Mouse (Mus musculus): Measurements from ENCODE around the gene Bcl2. TPM values are rescaled to one million over a fixed set of nuclear protein-coding genes. Genes with fewer than 3 reads are reported as not detected.

Bcl2 gene
- polyA plus RNA-seq, 1 experiment from 2014 or later, result 17.8 TPM

DNA sequence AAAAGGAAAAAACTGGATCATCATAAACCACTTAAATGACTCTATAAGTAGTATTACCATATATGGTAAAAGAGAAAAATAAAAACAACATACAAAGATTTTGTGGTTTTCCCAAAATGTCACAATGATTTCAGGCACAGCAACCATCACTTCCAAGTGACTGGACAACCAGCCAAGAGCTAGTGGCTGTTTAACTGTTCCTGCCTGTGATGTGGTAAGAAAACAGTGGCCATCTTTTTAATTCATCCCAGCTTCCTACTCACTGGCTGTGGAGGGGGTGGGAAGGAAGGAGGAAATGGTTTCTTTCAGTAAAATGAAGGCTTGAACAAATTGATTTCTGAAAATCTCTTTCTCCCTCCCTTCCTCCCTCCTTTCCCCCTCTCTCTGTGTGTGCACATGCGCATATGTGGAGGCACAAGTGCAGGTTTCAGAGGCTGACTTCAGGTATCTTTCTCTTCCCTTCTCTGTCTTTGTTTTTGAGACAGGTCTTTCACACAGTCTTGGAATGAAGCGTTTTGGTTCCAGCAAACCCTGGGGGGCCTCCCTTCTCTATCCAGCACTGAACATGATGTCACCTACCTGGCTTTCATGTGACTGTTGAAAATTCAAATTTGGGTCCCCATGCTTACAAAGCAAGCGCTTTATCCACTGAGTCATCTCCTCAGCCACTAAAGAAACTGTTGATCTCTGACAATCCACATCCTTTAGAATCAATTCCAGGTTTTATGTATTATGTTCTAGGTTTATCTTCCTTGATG lies 93.7 kb downstream of the Bcl2 start:
- WGBS, result 83% methylated on average over 3 of the region's 3 CpGs
- Histone ChIP-seq H3K27me3 (ENCODE audit: control insufficient read depth, insufficient read depth, low read length) (no peaks in the 10 kb centered on the region), H3K36me3 (ENCODE audit: control insufficient read depth, insufficient read depth, low read length) (no peaks in the 10 kb centered on the region), H3K9ac (ENCODE audit: low read length) (no peak overlapping the region), H3K4me1 (ENCODE audit: control insufficient read depth, insufficient read depth, low read length) (peaks cover 3% of the 10 kb centered on the region; the same call in 1 of the 2 replicates), H3K9me3 (replicated peaks; ENCODE audit: control insufficient read depth, low read length) (no peaks in the 10 kb centered on the region), H3K4me3 (replicated peaks; ENCODE audit: low read length) (no peak overlapping the region), H3K4me2 (ENCODE audit: low read depth, low read length) (no peak overlapping the region), H3K27ac (ENCODE audit: low read length) (no peak overlapping the region)
- ATAC-seq (ENCODE audit: insufficient read depth, low FRiP score), result no peak

DNA sequence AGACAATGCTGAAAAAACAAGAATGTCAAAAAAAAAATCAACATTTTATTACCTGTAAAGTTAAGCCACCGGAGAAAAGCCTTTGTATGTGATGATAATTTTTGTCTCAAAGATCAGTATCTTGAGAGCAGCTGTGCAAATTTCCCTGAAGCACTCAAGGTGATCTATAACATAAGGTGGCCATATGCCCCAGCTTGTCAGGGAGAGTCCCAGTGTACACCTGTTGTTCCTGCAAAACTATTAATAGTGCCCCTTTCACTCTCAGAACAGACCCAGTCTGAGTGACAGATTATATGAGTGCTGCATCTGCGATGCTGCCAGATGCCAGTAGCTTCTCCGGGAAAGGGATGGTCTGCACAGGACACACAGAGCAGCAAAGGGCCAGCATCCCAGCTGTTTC lies 95.3 kb downstream of the Bcl2 start:
- Histone ChIP-seq H3K4me3 (replicated peaks; ENCODE audit: low read length) (no peak overlapping the region), H3K36me3 (ENCODE audit: control insufficient read depth, insufficient read depth, low read length) (no peaks in the 10 kb centered on the region), H3K27ac (ENCODE audit: low read length) (no peak overlapping the region), H3K9ac (ENCODE audit: low read length) (no peak overlapping the region), H3K9me3 (replicated peaks; ENCODE audit: control insufficient read depth, low read length) (no peaks in the 10 kb centered on the region), H3K27me3 (ENCODE audit: control insufficient read depth, insufficient read depth, low read length) (no peaks in the 10 kb centered on the region), H3K4me2 (ENCODE audit: low read depth, low read length) (no peak overlapping the region), H3K4me1 (ENCODE audit: control insufficient read depth, insufficient read depth, low read length) (no peaks in the 10 kb centered on the region)
- 64% methylated on average over 3 of the region's 3 CpGs for WGBS
- no peak for ATAC-seq (ENCODE audit: insufficient read depth, low FRiP score)

DNA sequence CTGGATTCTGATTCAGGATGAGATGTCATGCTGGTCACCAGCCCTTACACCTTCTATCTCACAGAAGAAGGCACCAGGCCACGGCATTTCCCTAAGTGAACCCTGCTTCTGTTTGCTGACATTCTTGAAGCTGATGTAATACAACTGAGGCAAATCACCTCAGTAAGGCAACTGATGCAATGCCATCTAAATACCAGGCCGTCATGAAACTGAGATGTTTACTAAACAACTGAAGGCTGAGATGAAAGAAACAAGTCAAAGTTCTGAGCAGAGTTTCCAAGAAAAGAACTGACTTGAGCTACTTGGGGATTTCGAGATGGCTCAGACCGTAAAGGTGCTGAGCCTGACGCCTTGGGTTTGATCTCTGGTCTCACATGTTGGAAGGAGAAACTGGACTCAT lies 97.1 kb downstream of the Bcl2 start:
- Histone ChIP-seq H3K4me2 (ENCODE audit: low read depth, low read length) (no peak overlapping the region), H3K4me3 (replicated peaks; ENCODE audit: low read length) (no peak overlapping the region), H3K27me3 (ENCODE audit: control insufficient read depth, insufficient read depth, low read length) (no peaks in the 10 kb centered on the region), H3K27ac (ENCODE audit: low read length) (no peak overlapping the region), H3K9ac (ENCODE audit: low read length) (no peak overlapping the region), H3K4me1 (ENCODE audit: control insufficient read depth, insufficient read depth, low read length) (no peaks in the 10 kb centered on the region), H3K9me3 (replicated peaks; ENCODE audit: control insufficient read depth, low read length) (no peaks in the 10 kb centered on the region), H3K36me3 (ENCODE audit: control insufficient read depth, insufficient read depth, low read length) (no peaks in the 10 kb centered on the region)
- 78% methylated on average over 5 of the region's 5 CpGs for WGBS
- ATAC-seq (ENCODE audit: insufficient read depth, low FRiP score), result no peak

DNA sequence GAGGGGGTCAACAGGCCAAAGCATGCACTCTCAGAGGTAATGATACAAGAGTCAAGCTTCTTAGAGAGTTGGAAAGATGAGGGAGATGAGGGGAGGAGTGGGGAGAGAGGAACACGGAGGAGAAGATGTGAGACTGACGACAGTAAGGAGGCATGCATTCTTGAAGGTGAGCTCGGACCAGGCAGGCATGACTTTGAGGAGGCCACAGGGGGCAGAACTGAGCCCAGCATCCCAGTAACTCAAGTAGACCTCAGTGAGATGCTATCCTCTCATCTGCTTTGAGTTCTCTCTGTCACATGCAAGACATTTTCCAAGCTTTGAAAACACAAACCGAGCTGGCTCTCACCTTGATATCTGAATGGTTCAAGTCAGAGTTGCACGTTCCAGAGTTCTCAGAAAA lies 100.7 kb downstream of the Bcl2 start:
- Histone ChIP-seq H3K9ac (ENCODE audit: low read length) (no peak overlapping the region), H3K4me3 (replicated peaks; ENCODE audit: low read length) (no peak overlapping the region), H3K27me3 (ENCODE audit: control insufficient read depth, insufficient read depth, low read length) (no peaks in the 10 kb centered on the region), H3K9me3 (replicated peaks; ENCODE audit: control insufficient read depth, low read length) (no peaks in the 10 kb centered on the region), H3K4me2 (ENCODE audit: low read depth, low read length) (no peak overlapping the region), H3K36me3 (ENCODE audit: control insufficient read depth, insufficient read depth, low read length) (no peaks in the 10 kb centered on the region), H3K27ac (ENCODE audit: low read length) (no peak overlapping the region), H3K4me1 (ENCODE audit: control insufficient read depth, insufficient read depth, low read length) (no peaks in the 10 kb centered on the region; the same call in 1 of the 2 replicates)
- WGBS, result 72% methylated on average over 5 of the region's 5 CpGs
- ATAC-seq (ENCODE audit: insufficient read depth, low FRiP score), result no peak

DNA sequence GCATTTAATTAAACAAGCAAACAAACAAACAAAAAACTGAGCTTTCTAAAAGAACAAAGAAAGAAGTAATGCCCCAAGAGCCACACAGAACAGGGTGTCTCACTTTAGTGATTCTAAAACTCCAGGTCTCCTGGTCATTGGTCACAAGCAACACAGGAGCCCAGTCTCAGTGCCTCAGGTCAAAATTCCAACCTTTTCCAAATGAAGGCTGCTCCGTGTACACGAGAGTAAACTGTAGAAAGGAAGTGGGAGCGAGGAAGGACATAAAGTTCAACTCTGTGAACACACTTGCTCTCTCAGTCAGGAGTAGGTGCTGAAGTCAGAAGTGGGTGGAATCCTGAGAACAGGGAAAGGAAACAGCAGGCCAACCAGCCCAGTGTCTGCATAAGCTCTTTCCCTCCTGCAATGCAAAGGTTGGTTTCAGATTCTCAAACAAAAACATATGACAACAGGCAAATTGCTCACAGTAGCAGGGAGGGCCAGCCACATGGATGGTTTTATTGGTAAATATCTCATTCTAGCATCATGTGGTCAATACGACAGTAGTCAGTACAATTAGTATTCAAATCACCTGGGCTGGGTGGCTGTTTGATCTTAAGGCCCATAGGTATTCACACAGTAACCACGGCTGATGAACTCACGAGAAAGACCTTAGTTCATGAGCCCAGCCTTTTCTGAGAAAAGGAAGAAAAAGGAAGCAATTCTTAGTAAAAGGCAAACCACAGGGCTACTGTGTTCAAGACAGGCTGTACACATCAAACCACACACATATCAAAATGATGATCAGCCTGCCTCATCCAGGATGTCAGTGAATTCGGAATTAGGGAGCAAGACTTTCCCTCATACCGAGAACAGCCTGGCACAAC lies 101.7 kb downstream of the Bcl2 start:
- Histone ChIP-seq H3K9me3 (replicated peaks; ENCODE audit: control insufficient read depth, low read length) (no peaks in the 10 kb centered on the region), H3K9ac (ENCODE audit: low read length) (no peak overlapping the region), H3K36me3 (ENCODE audit: control insufficient read depth, insufficient read depth, low read length) (no peaks in the 10 kb centered on the region), H3K27ac (ENCODE audit: low read length) (no peak overlapping the region), H3K4me1 (ENCODE audit: control insufficient read depth, insufficient read depth, low read length) (no peaks in the 10 kb centered on the region; the same call in 1 of the 2 replicates), H3K27me3 (ENCODE audit: control insufficient read depth, insufficient read depth, low read length) (no peaks in the 10 kb centered on the region), H3K4me2 (ENCODE audit: low read depth, low read length) (no peak overlapping the region), H3K4me3 (replicated peaks; ENCODE audit: low read length) (no peak overlapping the region)
- 60% methylated on average over 8 of the region's 8 CpGs for WGBS
- no peak for ATAC-seq (ENCODE audit: insufficient read depth, low FRiP score)

DNA sequence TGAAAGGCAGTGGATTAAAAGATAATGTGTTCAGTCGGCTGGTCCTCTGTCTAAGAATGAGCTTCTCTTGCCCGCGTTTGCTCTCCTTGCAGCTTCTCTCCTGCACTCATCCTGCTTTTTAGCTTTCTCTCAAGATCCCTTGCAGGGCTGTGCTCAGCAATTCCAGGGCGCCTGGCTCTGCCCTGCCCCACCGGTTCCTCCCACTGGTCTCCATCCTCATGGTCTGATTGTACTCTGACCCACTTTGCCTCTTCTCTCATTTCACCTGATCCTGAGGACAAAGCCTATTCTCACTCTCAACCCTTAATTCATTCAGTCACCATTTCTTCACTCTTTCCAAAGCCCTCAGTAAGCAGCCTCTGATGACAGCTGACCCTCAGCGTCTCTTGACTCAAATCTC lies 102.8 kb downstream of the Bcl2 start:
- Histone ChIP-seq H3K27ac (ENCODE audit: low read length) (no peak overlapping the region), H3K27me3 (ENCODE audit: control insufficient read depth, insufficient read depth, low read length) (no peaks in the 10 kb centered on the region), H3K9ac (ENCODE audit: low read length) (no peak overlapping the region), H3K4me2 (ENCODE audit: low read depth, low read length) (no peak overlapping the region), H3K4me3 (replicated peaks; ENCODE audit: low read length) (no peak overlapping the region), H3K9me3 (replicated peaks; ENCODE audit: control insufficient read depth, low read length) (no peaks in the 10 kb centered on the region), H3K36me3 (ENCODE audit: control insufficient read depth, insufficient read depth, low read length) (no peaks in the 10 kb centered on the region), H3K4me1 (ENCODE audit: control insufficient read depth, insufficient read depth, low read length) (no peaks in the 10 kb centered on the region; the same call in 1 of the 2 replicates)
- ATAC-seq (ENCODE audit: insufficient read depth, low FRiP score), result no peak
- WGBS, result 72% methylated on average over 6 of the region's 6 CpGs

DNA sequence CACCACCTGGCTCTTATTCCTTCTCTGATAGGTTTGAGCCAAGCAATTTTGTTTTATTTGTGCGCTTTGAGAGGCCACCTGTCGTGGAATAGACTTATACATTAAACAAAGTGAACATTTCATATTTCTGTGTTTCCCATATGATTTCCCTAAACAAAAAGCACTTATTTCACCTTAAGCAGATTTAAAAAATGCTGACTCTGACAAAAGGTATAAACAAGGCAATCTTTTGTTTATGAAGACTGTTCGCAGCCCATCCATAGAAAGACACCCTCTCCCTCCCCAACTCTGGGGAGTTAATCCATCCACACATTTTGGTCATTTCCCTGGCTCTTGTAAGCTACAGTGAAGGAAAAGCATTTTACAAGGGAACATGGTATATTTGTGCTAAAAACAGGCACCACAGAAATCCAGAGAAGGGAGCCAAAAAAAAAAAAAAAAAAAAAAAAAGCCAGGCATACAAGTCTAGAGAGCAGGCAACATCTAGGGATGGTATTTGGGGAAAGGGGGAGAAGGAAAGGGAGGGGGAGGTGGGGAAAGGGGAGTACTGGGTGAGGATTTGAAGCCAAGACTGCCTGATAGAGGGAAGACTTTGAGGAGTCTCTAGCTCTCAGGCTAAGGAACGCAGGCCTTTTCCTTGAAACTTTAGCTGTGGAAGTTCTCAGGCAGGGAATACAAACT lies 105.8 kb downstream of the Bcl2 start:
- no peaks in the 10 kb centered on the region for H3K9me3 ChIP-seq (replicated peaks; ENCODE audit: control insufficient read depth, low read length)
- peak overlapping the region; percentile 65 for H3K27ac ChIP-seq (ENCODE audit: low read length)
- WGBS, result 58% methylated on average over 4 of the region's 4 CpGs
- no peak overlapping the region for H3K9ac ChIP-seq (ENCODE audit: low read length)
- no peak overlapping the region for H3K4me2 ChIP-seq (ENCODE audit: low read depth, low read length)
- no peak overlapping the region for H3K4me3 ChIP-seq (replicated peaks; ENCODE audit: low read length)
- H3K4me1 ChIP-seq (ENCODE audit: control insufficient read depth, insufficient read depth, low read length), result peaks cover 6% of the 10 kb centered on the region
- no peak for ATAC-seq (ENCODE audit: insufficient read depth, low FRiP score)
- H3K36me3 ChIP-seq (ENCODE audit: control insufficient read depth, insufficient read depth, low read length), result no peaks in the 10 kb centered on the region
- H3K27me3 ChIP-seq (ENCODE audit: control insufficient read depth, insufficient read depth, low read length), result no peaks in the 10 kb centered on the region

DNA sequence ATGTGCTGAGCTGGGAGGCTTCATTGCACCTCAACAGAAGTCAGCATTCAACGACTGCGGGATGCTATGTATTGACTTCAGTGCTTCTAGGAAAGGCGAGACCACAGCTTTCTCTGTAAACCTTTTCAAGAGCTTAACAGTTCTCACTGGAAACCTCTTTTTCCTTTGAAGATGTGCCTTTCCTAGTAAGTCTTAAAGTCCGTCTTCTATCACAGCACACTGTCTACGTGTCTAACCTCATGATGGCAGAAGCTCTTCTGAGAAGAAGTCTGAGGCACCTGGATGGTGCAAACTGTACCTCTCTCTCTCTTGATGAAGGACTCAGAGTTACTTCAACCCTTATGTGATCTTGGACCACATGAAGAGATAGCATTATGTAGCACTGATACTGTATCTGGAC lies 107.1 kb downstream of the Bcl2 start:
- Histone ChIP-seq H3K9me3 (replicated peaks; ENCODE audit: control insufficient read depth, low read length) (no peaks in the 10 kb centered on the region), H3K27me3 (ENCODE audit: control insufficient read depth, insufficient read depth, low read length) (no peaks in the 10 kb centered on the region), H3K4me1 (ENCODE audit: control insufficient read depth, insufficient read depth, low read length) (peaks cover 17% of the 10 kb centered on the region), H3K36me3 (ENCODE audit: control insufficient read depth, insufficient read depth, low read length) (no peaks in the 10 kb centered on the region), H3K27ac (ENCODE audit: low read length) (no peak overlapping the region), H3K9ac (ENCODE audit: low read length) (no peak overlapping the region), H3K4me3 (replicated peaks; ENCODE audit: low read length) (no peak overlapping the region), H3K4me2 (ENCODE audit: low read depth, low read length) (no peak overlapping the region)
- no peak for ATAC-seq (ENCODE audit: insufficient read depth, low FRiP score)
- WGBS, result 78% methylated on average over 5 of the region's 5 CpGs

DNA sequence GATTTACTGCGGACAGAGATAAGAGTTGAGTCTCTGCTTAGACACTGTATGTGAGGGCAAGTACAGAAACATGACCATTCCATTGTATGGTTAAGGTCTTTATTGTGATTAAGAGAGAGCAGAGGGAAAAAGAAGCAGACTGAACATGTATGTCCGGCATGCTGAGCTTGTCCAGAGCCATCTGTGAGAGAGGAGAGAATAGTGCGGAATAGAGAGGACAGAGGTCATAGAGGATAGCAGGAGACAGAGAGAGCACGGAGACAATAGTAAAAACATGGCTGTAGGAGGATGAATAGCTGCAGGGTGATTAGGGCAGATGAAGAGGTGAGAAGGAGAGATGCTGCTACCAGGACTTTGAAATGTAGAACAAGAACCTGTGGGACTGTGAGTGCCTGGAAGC lies 110.7 kb downstream of the Bcl2 start:
- no peak overlapping the region for H3K27ac ChIP-seq (ENCODE audit: low read length)
- no peaks in the 10 kb centered on the region for H3K36me3 ChIP-seq (ENCODE audit: control insufficient read depth, insufficient read depth, low read length)
- 39% methylated on average over 4 of the region's 4 CpGs for WGBS
- no peak overlapping the region for H3K4me2 ChIP-seq (ENCODE audit: low read depth, low read length)
- H3K4me3 ChIP-seq (replicated peaks; ENCODE audit: low read length), result no peak overlapping the region
- no peak overlapping the region for H3K9ac ChIP-seq (ENCODE audit: low read length)
- ATAC-seq (ENCODE audit: insufficient read depth, low FRiP score), result no peak
- H3K27me3 ChIP-seq (ENCODE audit: control insufficient read depth, insufficient read depth, low read length), result no peaks in the 10 kb centered on the region
- no peaks in the 10 kb centered on the region for H3K9me3 ChIP-seq (replicated peaks; ENCODE audit: control insufficient read depth, low read length)
- H3K4me1 ChIP-seq (ENCODE audit: control insufficient read depth, insufficient read depth, low read length), result peaks cover 17% of the 10 kb centered on the region
